Mouse (Mus musculus): ENCODE data around the gene Ift80.

GRCm38 (mm10) chr3:68869211-68869690, 135.1 kb downstream of the Ift80 start, which contains the start of gene 1110032F04Rik:
- TF ChIP-seq GATA1 (IDR thresholded peaks at IDR 0.05; ENCODE audit: low read length) (no peak), TAL1 (IDR thresholded peaks at IDR 0.05; ENCODE audit: low read length) (no peak)

All from erythroblast, embryonic 14.5 days (primary cell).